Mouse (Mus musculus) intestine, postnatal 0 days (tissue): ENCODE data around the gene Fbxl14. TPM values are rescaled to one million over a fixed set of nuclear protein-coding genes. Genes with fewer than 3 reads are reported as not detected.

Source experiments
- ATAC-seq: fragments of 200-750 bp; cut with Nextera tagmentation; 2 replicates; pipeline ENCODE4 v1.8.0; 2017; ENCODE audit warnings: mild to moderate bottlenecking, moderate TSS enrichment, moderate library complexity
- H3K27ac ChIP-seq: fragments of 300-500 bp; sonication (generic); 2 replicates; pipeline ENCODE4 v1.5.1; 2014; ENCODE audit warnings: mild to moderate bottlenecking, low read depth, low read length, moderate library complexity
- H3K27me3 ChIP-seq: fragments of 300-500 bp; sonication (generic); replicated peaks from 2 replicates; pipeline ENCODE4 v1.6.1; 2014; ENCODE audit warnings: low read length, mixed read lengths; ENCODE audit not compliant: control insufficient read depth, insufficient read depth
- H3K36me3 ChIP-seq: fragments of 300-500 bp; sonication (generic); 2 replicates; pipeline ENCODE4 v1.6.1; 2014; ENCODE audit warnings: mild to moderate bottlenecking, moderate library complexity; ENCODE audit not compliant: control insufficient read depth, insufficient read depth
- H3K4me1 ChIP-seq: fragments of 300-500 bp; sonication (generic); replicated peaks from 2 replicates; pipeline ENCODE4 v1.6.1; 2014; ENCODE audit warnings: antibody characterized with exemption, low read length, mixed read lengths; ENCODE audit not compliant: control insufficient read depth, insufficient read depth
- H3K4me2 ChIP-seq: fragments of 300-500 bp; sonication (generic); replicated peaks from 2 replicates; pipeline ENCODE4 v1.6.1; 2014; ENCODE audit warnings: low read depth, mild to moderate bottlenecking, moderate library complexity
- H3K4me3 ChIP-seq: fragments of 300-500 bp; sonication (generic); 2 replicates; pipeline ENCODE4 v1.5.1; 2014; ENCODE audit warnings: low read depth, low read length
- H3K9ac ChIP-seq: fragments of 300-500 bp; sonication (generic); 2 replicates; pipeline ENCODE4 v1.6.1; 2014; ENCODE audit warnings: mild to moderate bottlenecking, low read depth, low read length
- H3K9me3 ChIP-seq: fragments of 300-500 bp; sonication (generic); 2 replicates; pipeline ENCODE4 v1.6.1; 2016; ENCODE audit warnings: mixed run types; ENCODE audit not compliant: control insufficient read depth
- CTCF ChIP-seq: sonication (generic); IDR thresholded peaks from 2 replicates; pipeline ENCODE4 v1.5.1; 2016; ENCODE audit warnings: low read depth, mild to moderate bottlenecking, control low read depth, antibody characterized with exemption, moderate library complexity
- WGBS: fragments of 180-500 bp; shearing (Covaris S2); extraction: QIAGEN DNeasy Blood & Tissue Kit; methylation state at CpG from one replicate; pipeline ENCODE4 v1.1.7; 2014; 5-methylcytosine and 5-hydroxymethylcytosine counted together
- polyA plus RNA-seq: library from polyadenylated mRNA; unstranded; fragments of >200 nt; fragmentation: Nextera tagmentation; extraction: Ambion mirVana; gene quantifications from 2 replicates; pipeline ENCODE4 v1.2.1, GENCODE M21; 2015

Gene Fbxl14
- polyA plus RNA-seq, 1 experiment from 2014 or later, result 4.0 TPM

DNA sequence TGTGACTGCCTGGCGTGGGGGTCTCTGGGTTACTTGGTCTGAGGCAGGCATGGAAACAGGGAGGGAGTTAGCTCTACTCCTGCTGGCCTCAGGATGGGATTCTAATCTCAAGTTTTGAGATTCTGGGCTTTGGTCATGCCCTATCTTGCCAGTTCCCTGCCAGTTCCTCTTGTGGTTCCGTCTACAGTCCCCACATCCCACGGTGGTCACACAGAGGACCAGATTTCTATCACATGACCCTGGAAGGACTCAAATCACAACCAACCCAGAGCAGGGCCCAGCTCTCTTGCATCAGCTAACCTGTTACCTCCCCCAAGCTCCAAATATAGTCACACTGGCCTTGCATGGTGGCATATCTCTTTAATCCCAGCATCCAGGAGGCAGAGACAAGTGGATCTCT is 50.2 kb downstream of the Fbxl14 start:
- ATAC-seq, result no peak
- H3K36me3 ChIP-seq, result no peaks in the 10 kb centered on the region
- no peaks in the 10 kb centered on the region for H3K9me3 ChIP-seq
- H3K4me1 ChIP-seq, result no peaks in the 10 kb centered on the region
- H3K4me3 ChIP-seq, result no peak overlapping the region
- 82% methylated on average over 3 of the region's 3 CpGs for WGBS
- H3K4me2 ChIP-seq, result no peak overlapping the region
- no peak for TF ChIP-seq CTCF
- H3K9ac ChIP-seq, result no peak overlapping the region
- no peak overlapping the region for H3K27ac ChIP-seq
- H3K27me3 ChIP-seq, result no peaks in the 10 kb centered on the region

Other genes with a start within 250 kb of the Fbxl14 start
- gene Cacna2d4, start 243.1 kb upstream of the Fbxl14 start, polyA plus RNA-seq, result 0.03 TPM in 2 replicates
- 0.04 TPM in 2 replicates for gene Lrtm2, start 148.9 kb upstream of the Fbxl14 start, polyA plus RNA-seq
- gene Adipor2, start 62.0 kb upstream of the Fbxl14 start, polyA plus RNA-seq, result 106 and 124 TPM in 2 replicates
- 1.5 and 1.8 TPM in 2 replicates for gene Wnt5b, start 64.7 kb downstream of the Fbxl14 start, polyA plus RNA-seq